Mouse (Mus musculus): ENCODE data around the gene Olfr1371. TPM values are rescaled to one million over a fixed set of nuclear protein-coding genes. Genes with fewer than 3 reads are reported as not detected.
"Not testable (repeated sequence)": the region's sequence is repeated elsewhere in the genome, so short reads cannot be mapped to it uniquely, and the experiment has no call there.

Gene Olfr1371
- total and polyA plus RNA-seq, 3 experiments = not detected

- Histone ChIP-seq H3K36me3 (ENCODE audit: control insufficient read depth in 1 of 2, insufficient read depth in 2 of 2, low read length in 2 of 2) (no peaks in the 10 kb centered on the region), H3K9ac (ENCODE audit: control insufficient read depth, low read depth, low read length, poor library complexity, severe bottlenecking) (no peak overlapping the region), H3K27me3 (ENCODE audit: control insufficient read depth in 1 of 2, insufficient read depth in 2 of 2, low read length in 2 of 2) (peaks cover 2 to 9% of the 10 kb centered on the region in 2 experiments), H3K27ac (ENCODE audit: control insufficient read depth, low read depth, low read length) (no peak overlapping the region), H3K79me2 (ENCODE audit: control insufficient read depth, insufficient read depth, low read length, poor library complexity) (no peaks in the 10 kb centered on the region), H3K4me1 (ENCODE audit: control insufficient read depth in 1 of 2, insufficient read depth in 2 of 2, low read length in 2 of 2) (no peaks in the 10 kb centered on the region), H3K4me3 (ENCODE audit: control insufficient read depth in 1 of 2, insufficient read depth in 1 of 2, low read depth in 2 of 2, low read length in 2 of 2) (no peak overlapping the region), H3K9me3 (replicated peaks; ENCODE audit: insufficient read depth, low read length) (no peaks in the 10 kb centered on the region)
- TF ChIP-seq SIN3A (IDR thresholded peaks at IDR 0.05; ENCODE audit: low read length) (no peak), ZC3H11A (IDR thresholded peaks at IDR 0.05; ENCODE audit: low read depth, low read length) (no peak), RAD21 (IDR thresholded peaks at IDR 0.05; ENCODE audit: low read depth, low read length) (no peak), NRF1 (IDR thresholded peaks at IDR 0.05; ENCODE audit: insufficient read depth, low read depth, low read length, poor library complexity, severe bottlenecking) (no peak), ETS1 (IDR thresholded peaks at IDR 0.05; ENCODE audit: low read depth, low read length) (no peak), MAZ (IDR thresholded peaks at IDR 0.05; ENCODE audit: low read depth, low read length) (no peak), SMC3 (IDR thresholded peaks at IDR 0.05; ENCODE audit: low read depth, low read length) (no peak), MAX (IDR thresholded peaks at IDR 0.05; ENCODE audit: low read length) (no peak), BHLHE40 (IDR thresholded peaks at IDR 0.05; ENCODE audit: borderline replicate concordance, low read depth, low read length) (no peak), CTCF (IDR thresholded peaks at IDR 0.05 in 2 of 3, conservative IDR thresholded peaks at IDR 0.05 in 1 of 3; ENCODE audit: control insufficient read depth in 1 of 3, insufficient read depth in 1 of 3, low read depth in 2 of 3, low read length in 3 of 3, poor library complexity in 1 of 3, severe bottlenecking in 1 of 3) (no peak), UBTF (IDR thresholded peaks at IDR 0.05; ENCODE audit: borderline replicate concordance, insufficient read depth, low read depth, low read length) (no peak), E2F4 (IDR thresholded peaks at IDR 0.05; ENCODE audit: borderline replicate concordance, low read depth, low read length) (no peak), KAT2A (conservative IDR thresholded peaks at IDR 0.05; ENCODE audit: low read depth, low read length) (no peak), ZKSCAN1 (IDR thresholded peaks at IDR 0.05; ENCODE audit: low read depth, low read length) (no peak), GABPA (IDR thresholded peaks at IDR 0.05; ENCODE audit: low read depth, low read length) (no peak), CHD1 (IDR thresholded peaks at IDR 0.05; ENCODE audit: low read depth, low read length) (no peak), POLR2A (IDR thresholded peaks at IDR 0.05; ENCODE audit: control insufficient read depth in 1 of 2, insufficient read depth in 1 of 2, low read depth in 1 of 2, low read length in 2 of 2, poor library complexity in 1 of 2) (no peak), HCFC1 (IDR thresholded peaks at IDR 0.05; ENCODE audit: low read depth, low read length) (no peak), MAFK (IDR thresholded peaks at IDR 0.05; ENCODE audit: borderline replicate concordance, low read depth, low read length) (no peak), POLR2AphosphoS5 (IDR thresholded peaks at IDR 0.05; ENCODE audit: borderline replicate concordance, low read depth, low read length) (no peak)
- no peak for DNase-seq (ENCODE audit: low read depth, low spot score)
These were observed 45.3 kb downstream of the Olfr1371 start for GRCm38 (mm10) chr11:52168461-52168860.

- not testable (repeated sequence) for H3K27ac ChIP-seq (ENCODE audit: control insufficient read depth, low read depth, low read length); DNase-seq (ENCODE audit: low read depth, low spot score); H3K27me3 ChIP-seq (ENCODE audit: control insufficient read depth in 1 of 2, insufficient read depth in 2 of 2, low read length in 2 of 2); H3K4me3 ChIP-seq (ENCODE audit: control insufficient read depth in 1 of 2, insufficient read depth in 1 of 2, low read depth in 2 of 2, low read length in 2 of 2); H3K9ac ChIP-seq (ENCODE audit: control insufficient read depth, low read depth, low read length, poor library complexity, severe bottlenecking); H3K79me2 ChIP-seq (ENCODE audit: control insufficient read depth, insufficient read depth, low read length, poor library complexity); H3K4me1 ChIP-seq (ENCODE audit: control insufficient read depth in 1 of 2, insufficient read depth in 2 of 2, low read length in 2 of 2); H3K9me3 ChIP-seq (replicated peaks; ENCODE audit: insufficient read depth, low read length); H3K36me3 ChIP-seq (ENCODE audit: control insufficient read depth in 1 of 2, insufficient read depth in 2 of 2, low read length in 2 of 2)
These were observed 45.9 kb downstream of the Olfr1371 start for GRCm38 (mm10) chr11:52167901-52168302.
